In the genomic region with DNA sequence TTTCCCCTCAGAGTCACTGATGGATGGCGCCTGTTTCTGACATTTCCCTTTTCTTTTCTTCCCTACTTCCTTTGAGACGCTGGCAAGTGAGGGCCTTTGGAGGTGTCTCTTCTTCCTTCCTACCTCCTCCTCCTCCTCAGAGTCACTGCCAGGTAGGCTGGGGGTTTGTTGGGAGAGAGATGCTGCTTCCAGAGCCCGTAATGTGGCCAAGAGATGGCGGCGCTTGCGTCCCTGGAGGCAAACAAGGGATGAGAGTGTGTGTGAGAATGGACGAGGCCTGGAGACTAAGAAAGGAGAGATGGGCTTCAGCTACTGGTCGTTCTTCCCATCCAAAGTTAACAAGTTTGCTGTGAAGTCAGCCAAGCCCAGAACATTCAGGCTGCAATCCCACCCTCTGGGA, we compare ENCODE assay signal across 11 mouse cellular contexts. TPM values are rescaled to one million over a fixed set of nuclear protein-coding genes. Genes with fewer than 3 reads are reported as not detected.
A peak's percentile ranks its signal among the peaks of the same experiment; 100 is the strongest.
DNase-seq lines count a peak whose midpoint lies in the region; ATAC-seq and TF ChIP-seq lines count a peak whose summit lies in the region.
"Had no signal": no experiment of that assay in that cellular context is flagged by ENCODE, and none has a peak within 500 bp of the region (broad histone marks: within the 10 kb centered on the region; RNA-seq: fewer than 3 reads in every experiment).

No protein-coding gene starts in this region.

- no peak overlapping the region for H3K9ac ChIP-seq in forebrain, embryonic 13.5 days
- H3K9ac ChIP-seq in forebrain, embryonic 16.5 days (replicated peaks; ENCODE audit: low read depth, low read length): no peak overlapping the region
- H3K9ac ChIP-seq in kidney, embryonic 14.5 days (ENCODE audit: low read depth, low read length): peak overlapping the region; percentile 90
- H3K9ac ChIP-seq in ES-Bruce4 (ENCODE audit: low read depth, poor library complexity, severe bottlenecking): peak overlapping the region; percentile 95; the same call in 1 of the 2 replicates
- no peak overlapping the region for H3K9ac ChIP-seq in liver, embryonic 12.5 days

- peaks cover 30% of the 10 kb centered on the region for H3K4me1 ChIP-seq in forebrain, embryonic 13.5 days
- peaks cover 22% of the 10 kb centered on the region for H3K4me1 ChIP-seq in forebrain, embryonic 16.5 days (replicated peaks; ENCODE audit: control insufficient read depth, insufficient read depth, low read length)
- H3K4me1 ChIP-seq in kidney, embryonic 14.5 days (ENCODE audit: control insufficient read depth, insufficient read depth, low read length): peaks cover 22% of the 10 kb centered on the region
- H3K4me1 ChIP-seq in ES-Bruce4 (ENCODE audit: control insufficient read depth, insufficient read depth, low read length): no peaks in the 10 kb centered on the region
- peaks cover 52% of the 10 kb centered on the region for H3K4me1 ChIP-seq in liver, embryonic 12.5 days

- DNase-seq in kidney, postnatal 25 days: no peak
- DNase-seq in thymus, postnatal 10 days (ENCODE audit: low spot score in 2 of 2): no peak
- no peak for DNase-seq in urinary bladder, postnatal 10 days (ENCODE audit: low spot score)
- DNase-seq: gastrocnemius, postnatal 14 days; kidney, postnatal 36 days had no signal

- peak overlapping the region; percentile 95; the same call in 1 of the 2 replicates for H3K4me2 ChIP-seq in forebrain, embryonic 13.5 days
- H3K4me2 ChIP-seq in forebrain, embryonic 16.5 days (ENCODE audit: low read length): no peak overlapping the region
- H3K4me2 ChIP-seq in kidney, embryonic 14.5 days (replicated peaks; ENCODE audit: low read depth, low read length): no peak overlapping the region
- H3K4me2 ChIP-seq in liver, embryonic 12.5 days: peak overlapping the region; percentile 93

- H3K4me3 ChIP-seq in forebrain, embryonic 13.5 days: no peak overlapping the region
- no peak overlapping the region for H3K4me3 ChIP-seq in forebrain, embryonic 16.5 days (replicated peaks; ENCODE audit: low read length)
- H3K4me3 ChIP-seq in kidney, embryonic 14.5 days (ENCODE audit: low read length): no peak overlapping the region
- H3K4me3 ChIP-seq in ES-Bruce4 (ENCODE audit: low read depth, low read length): no peak overlapping the region
- 0 out of 2 replicates have a peak overlapping the region, but pooled peaks have one; percentile 90 for H3K4me3 ChIP-seq in liver, embryonic 12.5 days

- H3K36me3 ChIP-seq in forebrain, embryonic 13.5 days (ENCODE audit: poor library complexity, severe bottlenecking): peaks cover 50% of the 10 kb centered on the region
- peaks cover 15% of the 10 kb centered on the region for H3K36me3 ChIP-seq in forebrain, embryonic 16.5 days (ENCODE audit: control insufficient read depth, insufficient read depth)
- H3K36me3 ChIP-seq in kidney, embryonic 14.5 days (ENCODE audit: control insufficient read depth, insufficient read depth, low read length): peaks cover 49% of the 10 kb centered on the region
- peaks cover 37% of the 10 kb centered on the region for H3K36me3 ChIP-seq in ES-Bruce4 (ENCODE audit: control insufficient read depth, insufficient read depth, low read length, poor library complexity, severe bottlenecking)
- peaks cover 58% of the 10 kb centered on the region for H3K36me3 ChIP-seq in liver, embryonic 12.5 days

- no peak for TF ChIP-seq CTCF in ES-Bruce4 (IDR thresholded peaks at IDR 0.05; ENCODE audit: low read depth, low read length)

- no peak for TF ChIP-seq EP300 in ES-Bruce4 (IDR thresholded peaks at IDR 0.05; ENCODE audit: insufficient read depth, low read depth, low read length)

- no peaks in the 10 kb centered on the region for H3K27me3 ChIP-seq in forebrain, embryonic 13.5 days
- H3K27me3 ChIP-seq in forebrain, embryonic 16.5 days (replicated peaks; ENCODE audit: control insufficient read depth, insufficient read depth, low read length): no peaks in the 10 kb centered on the region
- H3K27me3 ChIP-seq in kidney, embryonic 14.5 days (ENCODE audit: control insufficient read depth, insufficient read depth, low read length): no peaks in the 10 kb centered on the region
- H3K27me3 ChIP-seq in ES-Bruce4 (ENCODE audit: control insufficient read depth, insufficient read depth, low read length, poor library complexity, severe bottlenecking): no peaks in the 10 kb centered on the region
- no peaks in the 10 kb centered on the region for H3K27me3 ChIP-seq in liver, embryonic 12.5 days (replicated peaks)

- no peak for ATAC-seq in forebrain, embryonic 13.5 days
- ATAC-seq in forebrain, embryonic 16.5 days: no peak
- ATAC-seq in kidney, embryonic 14.5 days (ENCODE audit: low FRiP score, low TSS enrichment): no peak
- ATAC-seq in liver, embryonic 12.5 days: no peak
- ATAC-seq: midbrain, embryonic 16.5 days had no signal

- TF ChIP-seq POLR2A in ES-Bruce4 (IDR thresholded peaks at IDR 0.05; ENCODE audit: insufficient read depth, low read length): no peak

- 91% methylated on average over 8 of the region's 8 CpGs for WGBS in forebrain, embryonic 13.5 days
- 90% methylated on average over 8 of the region's 8 CpGs for WGBS in forebrain, embryonic 16.5 days
- WGBS in kidney, embryonic 14.5 days: 87% methylated on average over 8 of the region's 8 CpGs
- 83% methylated on average over 8 of the region's 8 CpGs for WGBS in liver, embryonic 12.5 days (ENCODE audit: insufficient replicate concordance)

- no peaks in the 10 kb centered on the region for H3K9me3 ChIP-seq in forebrain, embryonic 13.5 days (replicated peaks)
- no peaks in the 10 kb centered on the region for H3K9me3 ChIP-seq in forebrain, embryonic 16.5 days (ENCODE audit: control insufficient read depth, low read length)
- H3K9me3 ChIP-seq in kidney, embryonic 14.5 days (ENCODE audit: control insufficient read depth, low read length): no peaks in the 10 kb centered on the region
- H3K9me3 ChIP-seq in ES-Bruce4 (replicated peaks; ENCODE audit: control insufficient read depth, insufficient read depth, low read length, poor library complexity, severe bottlenecking): no peaks in the 10 kb centered on the region
- H3K9me3 ChIP-seq in liver, embryonic 12.5 days (replicated peaks): no peaks in the 10 kb centered on the region

- H3K27ac ChIP-seq in forebrain, embryonic 13.5 days: no peak overlapping the region
- no peak overlapping the region for H3K27ac ChIP-seq in forebrain, embryonic 16.5 days (ENCODE audit: low read length)
- no peak overlapping the region for H3K27ac ChIP-seq in kidney, embryonic 14.5 days (ENCODE audit: low read depth, low read length)
- no peak overlapping the region for H3K27ac ChIP-seq in ES-Bruce4 (ENCODE audit: insufficient read depth, low read length)
- peak overlapping the region; percentile 56 for H3K27ac ChIP-seq in liver, embryonic 12.5 days

RNA-seq across cellular contexts. Expression of a gene that starts 1.6 kb away (rescaled TPM):
- 179 and 185 TPM in 2 replicates for polyA plus RNA-seq in forebrain, embryonic 13.5 days (2015; fragmentation: Nextera tagmentation; extraction: Ambion mirVana)
- 191 and 228 TPM in 2 replicates for polyA plus RNA-seq in forebrain, embryonic 16.5 days (2015; fragmentation: Nextera tagmentation; extraction: Ambion mirVana)
- 249 and 305 TPM in 2 replicates for polyA plus RNA-seq in kidney, embryonic 14.5 days (2014; fragmentation: Nextera tagmentation; extraction: Ambion mirVana)
- 90.9 and 107 TPM in 2 replicates for polyA plus RNA-seq in ES-Bruce4 (2011; ENCODE audit: insufficient read depth, insufficient read length, low read depth, missing spikeins)
- polyA plus RNA-seq in liver, embryonic 12.5 days (2016; fragmentation: Nextera tagmentation; extraction: Ambion mirVana): 149 and 159 TPM in 2 replicates

RNA-seq across cellular contexts. Expression of a gene that starts 2.4 kb away (rescaled TPM):
- polyA plus RNA-seq in forebrain, embryonic 13.5 days (2015; fragmentation: Nextera tagmentation; extraction: Ambion mirVana): 31.2 and 35.4 TPM in 2 replicates
- polyA plus RNA-seq in forebrain, embryonic 16.5 days (2015; fragmentation: Nextera tagmentation; extraction: Ambion mirVana): 25.3 and 26.3 TPM in 2 replicates
- 28.5 and 46.7 TPM in 2 replicates for polyA plus RNA-seq in kidney, embryonic 14.5 days (2014; fragmentation: Nextera tagmentation; extraction: Ambion mirVana)
- 31.9 and 33.6 TPM in 2 replicates for polyA plus RNA-seq in ES-Bruce4 (2011; ENCODE audit: insufficient read depth, insufficient read length, low read depth, missing spikeins)
- polyA plus RNA-seq in liver, embryonic 12.5 days (2016; fragmentation: Nextera tagmentation; extraction: Ambion mirVana): 28.8 and 29.1 TPM in 2 replicates

RNA-seq across cellular contexts. Expression of a gene that starts 9.3 kb away (rescaled TPM):
- polyA plus RNA-seq in forebrain, embryonic 13.5 days (2015; fragmentation: Nextera tagmentation; extraction: Ambion mirVana): 137 and 141 TPM in 2 replicates
- 85.8 and 89.5 TPM in 2 replicates for polyA plus RNA-seq in forebrain, embryonic 16.5 days (2015; fragmentation: Nextera tagmentation; extraction: Ambion mirVana)
- polyA plus RNA-seq in kidney, embryonic 14.5 days (2014; fragmentation: Nextera tagmentation; extraction: Ambion mirVana): 180 and 241 TPM in 2 replicates
- polyA plus RNA-seq in ES-Bruce4 (2011; ENCODE audit: insufficient read depth, insufficient read length, low read depth, missing spikeins): 208 and 210 TPM in 2 replicates
- polyA plus RNA-seq in liver, embryonic 12.5 days (2016; fragmentation: Nextera tagmentation; extraction: Ambion mirVana): 232 and 233 TPM in 2 replicates

RNA-seq across cellular contexts. Expression of a gene that starts 17.2 kb away (rescaled TPM):
- polyA plus RNA-seq in forebrain, embryonic 13.5 days (2015; fragmentation: Nextera tagmentation; extraction: Ambion mirVana): 29.5 and 36.8 TPM in 2 replicates
- polyA plus RNA-seq in forebrain, embryonic 16.5 days (2015; fragmentation: Nextera tagmentation; extraction: Ambion mirVana): 30.2 and 35.2 TPM in 2 replicates
- 58.0 and 86.4 TPM in 2 replicates for polyA plus RNA-seq in kidney, embryonic 14.5 days (2014; fragmentation: Nextera tagmentation; extraction: Ambion mirVana)
- 68.2 and 74.8 TPM in 2 replicates for polyA plus RNA-seq in ES-Bruce4 (2011; ENCODE audit: insufficient read depth, insufficient read length, low read depth, missing spikeins)
- 62.3 and 64.7 TPM in 2 replicates for polyA plus RNA-seq in liver, embryonic 12.5 days (2016; fragmentation: Nextera tagmentation; extraction: Ambion mirVana)

RNA-seq across cellular contexts. Expression of a gene that starts 52.6 kb away (rescaled TPM):
- polyA plus RNA-seq in forebrain, embryonic 13.5 days (2015; fragmentation: Nextera tagmentation; extraction: Ambion mirVana): 16.5 and 18.8 TPM in 2 replicates
- 20.7 and 22.0 TPM in 2 replicates for polyA plus RNA-seq in forebrain, embryonic 16.5 days (2015; fragmentation: Nextera tagmentation; extraction: Ambion mirVana)
- 13.1 and 19.0 TPM in 2 replicates for polyA plus RNA-seq in kidney, embryonic 14.5 days (2014; fragmentation: Nextera tagmentation; extraction: Ambion mirVana)
- polyA plus RNA-seq in ES-Bruce4 (2011; ENCODE audit: insufficient read depth, insufficient read length, low read depth, missing spikeins): 0.37 and 0.55 TPM in 2 replicates
- polyA plus RNA-seq in liver, embryonic 12.5 days (2016; fragmentation: Nextera tagmentation; extraction: Ambion mirVana): 1.9 and 2.0 TPM in 2 replicates

Comparison
In these comparisons a context has a peak if more than half of its experiments do, and no peak if none do; other contexts are left out.
1. H3K4me2 ChIP-seq: peak in forebrain, embryonic 13.5 days (single experiment) and liver, embryonic 12.5 days (single experiment); none in forebrain, embryonic 16.5 days (single experiment) and kidney, embryonic 14.5 days (single experiment).
2. H3K9ac ChIP-seq: peak in kidney, embryonic 14.5 days (single experiment) and ES-Bruce4 (single experiment); none in forebrain, embryonic 13.5 days (single experiment), forebrain, embryonic 16.5 days (single experiment) and liver, embryonic 12.5 days (single experiment).